Comparison of ENCODE assay signal across 9 mouse cellular contexts in the genomic region with DNA sequence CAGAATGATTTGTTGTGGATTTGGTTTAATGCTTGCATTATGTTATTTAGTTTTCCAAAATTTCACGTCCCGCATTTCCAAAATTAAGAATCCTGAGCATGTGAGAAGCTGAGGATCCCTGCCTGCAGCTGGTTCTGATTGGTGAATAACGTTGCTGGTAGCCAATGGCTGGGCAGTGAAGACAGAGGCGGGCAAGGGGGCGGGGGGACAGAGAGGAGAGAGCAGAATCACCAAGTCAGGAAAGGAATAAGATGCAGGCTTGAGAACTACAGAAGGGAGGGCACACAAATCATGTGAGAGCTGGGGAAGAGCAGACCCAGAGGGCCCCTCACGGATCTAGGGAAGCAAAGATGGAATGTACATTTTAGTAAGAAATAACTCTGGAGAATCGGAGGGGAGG.
DNase-seq lines count a peak whose midpoint lies in the region; ATAC-seq and TF ChIP-seq lines count a peak whose summit lies in the region.
"Had no signal": no experiment of that assay in that cellular context is flagged by ENCODE, and none has a peak within 500 bp of the region (broad histone marks: within the 10 kb centered on the region; RNA-seq: fewer than 3 reads in every experiment).

No protein-coding gene starts in this region.

- peak overlapping the region; percentile 36 for H3K4me2 ChIP-seq in forebrain, embryonic 16.5 days (ENCODE audit: low read length)
- peak overlapping the region; percentile 27; the same call in 1 of the 2 replicates for H3K4me2 ChIP-seq in midbrain, embryonic 11.5 days

- H3K9me3 ChIP-seq in forebrain, embryonic 16.5 days (ENCODE audit: control insufficient read depth, low read length) = no peaks in the 10 kb centered on the region
- H3K9me3 ChIP-seq in midbrain, embryonic 11.5 days (ENCODE audit: control insufficient read depth, low read length) = no peaks in the 10 kb centered on the region

- H3K4me1 ChIP-seq in forebrain, embryonic 16.5 days (replicated peaks; ENCODE audit: control insufficient read depth, insufficient read depth, low read length) = peaks cover 13% of the 10 kb centered on the region
- H3K4me1 ChIP-seq in midbrain, embryonic 11.5 days (ENCODE audit: control insufficient read depth, insufficient read depth, low read length) = peaks cover 5% of the 10 kb centered on the region
- H3K4me1 ChIP-seq in thymus, adult 2 months (replicated peaks; ENCODE audit: control insufficient read depth, insufficient read depth, low read length) = no peaks in the 10 kb centered on the region

- H3K36me3 ChIP-seq in forebrain, embryonic 16.5 days (ENCODE audit: control insufficient read depth, insufficient read depth) = no peaks in the 10 kb centered on the region
- no peaks in the 10 kb centered on the region for H3K36me3 ChIP-seq in midbrain, embryonic 11.5 days (ENCODE audit: control insufficient read depth, insufficient read depth, low read length)
- H3K36me3 ChIP-seq in thymus, adult 2 months (ENCODE audit: control insufficient read depth, insufficient read depth, low read length) = no peaks in the 10 kb centered on the region

- no peak for TF ChIP-seq POLR2A in thymus, adult 2 months (IDR thresholded peaks at IDR 0.05; ENCODE audit: control insufficient read depth, extremely low read depth, insufficient read depth, low read length, poor library complexity)

- DNase-seq in frontal cortex, postnatal 10 days (ENCODE audit: low spot score in 2 of 2) = no peak
- DNase-seq in R1 (ENCODE audit: low read depth, low spot score) = peak; percentile 28
- DNase-seq in midbrain, embryonic 11.5 days (ENCODE audit: low spot score, missing footprints) = no peak
- no peak for DNase-seq in thymus, adult 2 months
- DNase-seq in c-Kit-positive CD71-positive TER-119-positive erythroid progenitor cells, embryonic 14.5 days (ENCODE audit: low spot score) = no peak

- H3K9ac ChIP-seq in forebrain, embryonic 16.5 days (replicated peaks; ENCODE audit: low read depth, low read length) = no peak overlapping the region
- H3K9ac ChIP-seq in midbrain, embryonic 11.5 days (ENCODE audit: low read length) = no peak overlapping the region

- peak; percentile 65 for ATAC-seq in frontal cortex, adult (ENCODE audit: low TSS enrichment)
- peak; percentile 90 for ATAC-seq in forebrain, embryonic 16.5 days
- peak; percentile 75 for ATAC-seq in midbrain, embryonic 11.5 days (ENCODE audit: low FRiP score)
- ATAC-seq in erythroid progenitor cell, adult 5-6 weeks (replicated peaks; ENCODE audit: low FRiP score, poor library complexity, severe bottlenecking) = no peak

- TF ChIP-seq CTCF in thymus, adult 2 months (IDR thresholded peaks at IDR 0.05; ENCODE audit: borderline replicate concordance, control insufficient read depth, extremely low read depth, insufficient read depth, low read length, poor library complexity) = no peak

- no peaks in the 10 kb centered on the region for H3K27me3 ChIP-seq in forebrain, embryonic 16.5 days (replicated peaks; ENCODE audit: control insufficient read depth, insufficient read depth, low read length)
- H3K27me3 ChIP-seq in midbrain, embryonic 11.5 days (ENCODE audit: control insufficient read depth, insufficient read depth, low read length) = no peaks in the 10 kb centered on the region
- no peaks in the 10 kb centered on the region for H3K27me3 ChIP-seq in thymus, adult 2 months (ENCODE audit: control insufficient read depth, insufficient read depth, low read length)

- 15% methylated on average over 7 of the region's 7 CpGs for WGBS in forebrain, embryonic 16.5 days
- WGBS in midbrain, embryonic 11.5 days = 25% methylated on average over 7 of the region's 7 CpGs
- WGBS in thymus, adult 2 months = 36% methylated on average over 7 of the region's 7 CpGs

- H3K27ac ChIP-seq in forebrain, embryonic 16.5 days (ENCODE audit: low read length) = no peak overlapping the region
- no peak overlapping the region for H3K27ac ChIP-seq in midbrain, embryonic 11.5 days (ENCODE audit: low read depth, low read length)
- H3K27ac ChIP-seq in thymus, adult 2 months (ENCODE audit: control insufficient read depth, insufficient read depth, low read length) = no peak overlapping the region

- no peak overlapping the region for H3K4me3 ChIP-seq in forebrain, embryonic 16.5 days (replicated peaks; ENCODE audit: low read length)
- no peak overlapping the region for H3K4me3 ChIP-seq in midbrain, embryonic 11.5 days (ENCODE audit: low read depth, low read length)
- H3K4me3 ChIP-seq in thymus, adult 2 months (ENCODE audit: control insufficient read depth, insufficient read depth, low read length) = no peak overlapping the region
- H3K4me3 ChIP-seq: erythroblast, embryonic 14.5 days had no signal
